Mouse (Mus musculus): ENCODE measurements around the gene Gstt2. TPM values are rescaled to one million over a fixed set of nuclear protein-coding genes. Genes with fewer than 3 reads are reported as not detected.

Gene Gstt2
- polyA plus RNA-seq, 2 experiments: 36.4 to 43.7 TPM

DNA sequence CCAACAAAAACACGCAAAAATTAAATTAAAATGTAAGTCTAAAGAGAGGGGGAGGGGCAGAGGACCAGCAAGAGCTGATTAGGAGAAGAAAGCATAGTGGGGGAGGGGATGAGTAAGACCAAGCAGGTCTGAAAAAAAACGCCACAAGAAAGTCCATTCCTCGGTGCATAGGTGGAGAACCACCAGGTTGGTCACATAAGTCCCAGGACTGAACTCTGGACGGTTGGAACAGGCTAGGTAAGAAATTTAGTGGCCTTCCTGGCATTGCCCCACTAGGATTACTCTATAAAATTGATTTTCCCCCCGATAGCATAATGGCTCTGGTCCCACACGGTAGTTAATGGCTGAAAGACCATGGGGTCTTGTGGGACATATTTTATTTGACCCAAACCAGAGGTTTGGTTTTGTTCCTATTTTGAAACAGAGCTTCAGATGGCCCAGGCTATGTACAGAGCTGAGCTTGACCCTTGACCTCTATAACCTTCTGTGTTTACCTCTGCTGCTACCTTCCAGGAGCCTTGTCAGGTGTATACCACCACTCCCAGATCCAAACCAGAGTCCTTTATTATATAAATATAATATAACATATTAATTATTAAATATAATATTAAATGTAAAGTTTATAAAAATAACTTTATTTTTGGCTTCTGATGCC is 48.0 kb downstream of the Gstt2 start:
- Histone ChIP-seq H3K27ac (no peak overlapping the region), H3K4me2 (ENCODE audit: low read depth) (no peak overlapping the region), H3K4me3 (ENCODE audit: insufficient read depth in 1 of 2, low read depth in 2 of 2, low read length in 2 of 2) (no peak overlapping the region), H3K9ac (replicated peaks) (no peak overlapping the region), H3K27me3 (ENCODE audit: control insufficient read depth, insufficient read depth, low read length) (no peaks in the 10 kb centered on the region), H3K4me1 (replicated peaks; ENCODE audit: control insufficient read depth in 2 of 2, insufficient read depth in 2 of 2, low read length in 1 of 2) (peaks cover 0 to 8% of the 10 kb centered on the region in 2 experiments; a peak in 2 of 4 replicates), H3K36me3 (replicated peaks; ENCODE audit: control insufficient read depth, insufficient read depth, low read depth) (no peaks in the 10 kb centered on the region), H3K9me3 (ENCODE audit: control insufficient read depth, low read length) (no peaks in the 10 kb centered on the region)
- no peak for DNase-seq (ENCODE audit: low read depth in 3 of 3, low spot score in 3 of 3)
- ATAC-seq (ENCODE audit: insufficient read depth): peak; percentile 61; the same call in 1 of the 2 replicates
- TF ChIP-seq EP300 (IDR thresholded peaks at IDR 0.05; ENCODE audit: low read depth) (no peak), CTCF (IDR thresholded peaks at IDR 0.05; ENCODE audit: low read depth) (no peak)
- WGBS (ENCODE audit: insufficient replicate concordance): 45% methylated on average over 6 of the region's 6 CpGs

DNA sequence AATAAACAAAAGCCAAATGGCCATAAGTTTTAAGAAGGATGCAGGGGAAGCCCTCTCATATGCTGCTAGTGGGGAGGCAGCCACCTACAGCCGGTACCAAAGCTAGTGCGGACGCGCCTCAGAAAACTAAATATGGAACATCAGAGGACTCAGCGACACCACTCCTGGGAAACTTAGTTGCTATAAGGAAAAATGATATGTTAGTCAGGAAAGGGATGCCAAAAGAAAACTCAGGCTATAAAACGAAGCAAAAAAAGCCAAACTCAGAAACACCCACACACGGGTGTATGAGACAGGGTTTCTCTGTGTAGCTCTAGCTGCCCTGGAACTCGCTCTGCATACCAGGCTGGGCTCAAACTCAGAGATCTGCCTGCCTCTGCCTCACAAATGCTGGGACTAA is 48.9 kb downstream of the Gstt2 start:
- no peak overlapping the region for H3K4me2 ChIP-seq (ENCODE audit: low read depth)
- no peaks in the 10 kb centered on the region for H3K36me3 ChIP-seq (replicated peaks; ENCODE audit: control insufficient read depth, insufficient read depth, low read depth)
- DNase-seq (ENCODE audit: low read depth in 3 of 3, low spot score in 3 of 3) (no peak), ATAC-seq (ENCODE audit: insufficient read depth) (no peak)
- 80% methylated on average over 8 of the region's 8 CpGs for WGBS (ENCODE audit: insufficient replicate concordance)
- H3K9me3 ChIP-seq (ENCODE audit: control insufficient read depth, low read length): no peaks in the 10 kb centered on the region
- TF ChIP-seq EP300 (IDR thresholded peaks at IDR 0.05; ENCODE audit: low read depth) (no peak), CTCF (IDR thresholded peaks at IDR 0.05; ENCODE audit: low read depth) (no peak)
- H3K4me3 ChIP-seq (ENCODE audit: insufficient read depth in 1 of 2, low read depth in 2 of 2, low read length in 2 of 2): no peak overlapping the region
- no peaks in the 10 kb centered on the region for H3K27me3 ChIP-seq (ENCODE audit: control insufficient read depth, insufficient read depth, low read length)
- H3K9ac ChIP-seq (replicated peaks): no peak overlapping the region
- no peak overlapping the region for H3K27ac ChIP-seq
- peaks cover 0 to 8% of the 10 kb centered on the region in 2 experiments; a peak in 2 of 4 replicates for H3K4me1 ChIP-seq (replicated peaks; ENCODE audit: control insufficient read depth in 2 of 2, insufficient read depth in 2 of 2, low read length in 1 of 2)

DNA sequence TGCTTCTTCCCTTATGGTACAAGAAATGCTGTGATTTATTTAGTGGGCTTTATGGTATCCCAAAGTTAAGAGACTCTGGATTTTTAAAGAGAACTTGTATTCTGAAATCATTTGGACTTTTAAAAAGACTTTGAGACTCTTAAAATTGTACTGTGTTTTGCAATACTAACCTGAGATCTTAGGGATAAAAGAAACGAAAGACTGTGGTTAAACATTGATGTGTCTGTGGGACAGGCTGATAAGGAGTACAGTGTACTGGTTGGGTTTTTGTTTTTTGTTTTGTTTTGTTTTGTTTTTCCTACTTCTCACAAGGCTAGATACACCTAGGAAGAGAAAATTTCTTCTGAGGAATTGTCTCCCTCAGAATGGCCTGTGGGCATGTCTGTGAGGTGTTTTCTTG is 51.8 kb downstream of the Gstt2 start:
- Histone ChIP-seq H3K27me3 (ENCODE audit: control insufficient read depth, insufficient read depth, low read length) (peaks cover 11% of the 10 kb centered on the region), H3K4me2 (ENCODE audit: low read depth) (no peak overlapping the region), H3K36me3 (replicated peaks; ENCODE audit: control insufficient read depth, insufficient read depth, low read depth) (no peaks in the 10 kb centered on the region), H3K9me3 (ENCODE audit: control insufficient read depth, low read length) (no peaks in the 10 kb centered on the region), H3K4me1 (replicated peaks; ENCODE audit: control insufficient read depth in 2 of 2, insufficient read depth in 2 of 2, low read length in 1 of 2) (peaks cover 0 to 4% of the 10 kb centered on the region in 2 experiments; a peak in 1 of 4 replicates), H3K4me3 (ENCODE audit: insufficient read depth in 1 of 2, low read depth in 2 of 2, low read length in 2 of 2) (no peak overlapping the region), H3K27ac (no peak overlapping the region), H3K9ac (replicated peaks) (no peak overlapping the region)
- ATAC-seq (ENCODE audit: insufficient read depth): no peak
- DNase-seq (ENCODE audit: low read depth in 3 of 3, low spot score in 3 of 3): no peak
- no peak for TF ChIP-seq EP300 (IDR thresholded peaks at IDR 0.05; ENCODE audit: low read depth)
- 15% methylated on average over 1 of the region's 1 CpGs for WGBS (ENCODE audit: insufficient replicate concordance)

Other genes starting within 250 kb of the Gstt2 start
- gene Ggt5, start 248.1 kb downstream of the Gstt2 start, polyA plus RNA-seq (2012; rRNA removed): 0.65 and 1.4 TPM in 2 replicates
- gene Ggt5, start 248.1 kb downstream of the Gstt2 start, polyA plus RNA-seq (2014; fragmentation: Nextera tagmentation; extraction: Ambion mirVana): 0.27 and 0.57 TPM in 2 replicates
- gene Susd2, start 193.4 kb downstream of the Gstt2 start, polyA plus RNA-seq (2012; rRNA removed): 0.84 and 1.2 TPM in 2 replicates
- gene Susd2, start 193.4 kb downstream of the Gstt2 start, polyA plus RNA-seq (2014; fragmentation: Nextera tagmentation; extraction: Ambion mirVana): 1.0 and 1.6 TPM in 2 replicates
- gene Cabin1, start 73.1 kb downstream of the Gstt2 start, polyA plus RNA-seq (2012; rRNA removed): 11.2 and 11.3 TPM in 2 replicates
- gene Cabin1, start 73.1 kb downstream of the Gstt2 start, polyA plus RNA-seq (2014; fragmentation: Nextera tagmentation; extraction: Ambion mirVana): 12.0 and 13.7 TPM in 2 replicates
- gene Ddt, start 64.0 kb downstream of the Gstt2 start, polyA plus RNA-seq (2012; rRNA removed): 116 and 138 TPM in 2 replicates
- gene Ddt, start 64.0 kb downstream of the Gstt2 start, polyA plus RNA-seq (2014; fragmentation: Nextera tagmentation; extraction: Ambion mirVana): 169 and 176 TPM in 2 replicates
- gene Gm20441, start 56.5 kb downstream of the Gstt2 start, polyA plus RNA-seq (2012; rRNA removed): 0.04 TPM in 1 of 2 replicates, not detected in the other
- gene Gm20441, start 56.5 kb downstream of the Gstt2 start, polyA plus RNA-seq (2014; fragmentation: Nextera tagmentation; extraction: Ambion mirVana): not detected in 2 replicates
- gene Gstt3, start 56.0 kb downstream of the Gstt2 start, polyA plus RNA-seq (2012; rRNA removed): 5.3 and 5.5 TPM in 2 replicates
- 9.4 and 12.0 TPM in 2 replicates for gene Gstt3, start 56.0 kb downstream of the Gstt2 start, polyA plus RNA-seq (2014; fragmentation: Nextera tagmentation; extraction: Ambion mirVana)
- gene Gstt1, start 38.8 kb downstream of the Gstt2 start, polyA plus RNA-seq (2012; rRNA removed): 71.5 and 90.6 TPM in 2 replicates
- gene Gstt1, start 38.8 kb downstream of the Gstt2 start, polyA plus RNA-seq (2014; fragmentation: Nextera tagmentation; extraction: Ambion mirVana): 68.8 and 75.7 TPM in 2 replicates
- gene Gstt4, start 14.9 kb downstream of the Gstt2 start, polyA plus RNA-seq (2012; rRNA removed): not detected in 2 replicates
- gene Gstt4, start 14.9 kb downstream of the Gstt2 start, polyA plus RNA-seq (2014; fragmentation: Nextera tagmentation; extraction: Ambion mirVana): 0.10 TPM in 1 of 2 replicates, not detected in the other
- 846 and 879 TPM in 2 replicates for gene Mif, start 22.8 kb upstream of the Gstt2 start, polyA plus RNA-seq (2012; rRNA removed)
- 746 and 755 TPM in 2 replicates for gene Mif, start 22.8 kb upstream of the Gstt2 start, polyA plus RNA-seq (2014; fragmentation: Nextera tagmentation; extraction: Ambion mirVana)
- 0.23 and 0.47 TPM in 2 replicates for gene Derl3, start 56.0 kb upstream of the Gstt2 start, polyA plus RNA-seq (2012; rRNA removed)
- 0.18 TPM in 1 of 2 replicates, not detected in the other for gene Derl3, start 56.0 kb upstream of the Gstt2 start, polyA plus RNA-seq (2014; fragmentation: Nextera tagmentation; extraction: Ambion mirVana)
- gene Smarcb1, start 84.2 kb upstream of the Gstt2 start, polyA plus RNA-seq (2012; rRNA removed): 21.2 and 28.5 TPM in 2 replicates
- gene Smarcb1, start 84.2 kb upstream of the Gstt2 start, polyA plus RNA-seq (2014; fragmentation: Nextera tagmentation; extraction: Ambion mirVana): 47.7 and 55.3 TPM in 2 replicates
- gene Chchd10, start 95.7 kb upstream of the Gstt2 start, polyA plus RNA-seq (2012; rRNA removed): 55.8 and 72.9 TPM in 2 replicates
- 106 and 111 TPM in 2 replicates for gene Chchd10, start 95.7 kb upstream of the Gstt2 start, polyA plus RNA-seq (2014; fragmentation: Nextera tagmentation; extraction: Ambion mirVana)
- 1.3 and 1.5 TPM in 2 replicates for gene Mmp11, start 99.1 kb upstream of the Gstt2 start, polyA plus RNA-seq (2012; rRNA removed)
- gene Mmp11, start 99.1 kb upstream of the Gstt2 start, polyA plus RNA-seq (2014; fragmentation: Nextera tagmentation; extraction: Ambion mirVana): 1.1 and 1.5 TPM in 2 replicates
- 22.5 and 27.6 TPM in 2 replicates for gene Gm867, start 103.2 kb upstream of the Gstt2 start, polyA plus RNA-seq (2012; rRNA removed)
- gene Gm867, start 103.2 kb upstream of the Gstt2 start, polyA plus RNA-seq (2014; fragmentation: Nextera tagmentation; extraction: Ambion mirVana): 20.9 and 21.9 TPM in 2 replicates
- 0.85 and 2.1 TPM in 2 replicates for gene Vpreb3, start 105.6 kb upstream of the Gstt2 start, polyA plus RNA-seq (2012; rRNA removed)
- gene Vpreb3, start 105.6 kb upstream of the Gstt2 start, polyA plus RNA-seq (2014; fragmentation: Nextera tagmentation; extraction: Ambion mirVana): 2.5 and 2.9 TPM in 2 replicates
- gene Gm5134, start 117.1 kb upstream of the Gstt2 start, polyA plus RNA-seq (2012; rRNA removed): 0.08 and 0.10 TPM in 2 replicates
- 0.08 TPM in 1 of 2 replicates, not detected in the other for gene Gm5134, start 117.1 kb upstream of the Gstt2 start, polyA plus RNA-seq (2014; fragmentation: Nextera tagmentation; extraction: Ambion mirVana)
- gene Zfp280b, start 195.2 kb upstream of the Gstt2 start, polyA plus RNA-seq (2012; rRNA removed): 6.8 and 7.1 TPM in 2 replicates
- gene Zfp280b, start 195.2 kb upstream of the Gstt2 start, polyA plus RNA-seq (2014; fragmentation: Nextera tagmentation; extraction: Ambion mirVana): 9.6 and 10.1 TPM in 2 replicates

Measured in liver, embryonic 14.5 days (tissue).